Mouse (Mus musculus): ENCODE data around the gene Frmd4a. TPM values are rescaled to one million over a fixed set of nuclear protein-coding genes. Genes with fewer than 3 reads are reported as not detected.
"Not testable (repeated sequence)": the region's sequence is repeated elsewhere in the genome, so short reads cannot be mapped to it uniquely, and the experiment has no call there.

Frmd4a gene
- total RNA-seq, 2 experiments from 2014 or later = 79.2 to 169 TPM

DNA sequence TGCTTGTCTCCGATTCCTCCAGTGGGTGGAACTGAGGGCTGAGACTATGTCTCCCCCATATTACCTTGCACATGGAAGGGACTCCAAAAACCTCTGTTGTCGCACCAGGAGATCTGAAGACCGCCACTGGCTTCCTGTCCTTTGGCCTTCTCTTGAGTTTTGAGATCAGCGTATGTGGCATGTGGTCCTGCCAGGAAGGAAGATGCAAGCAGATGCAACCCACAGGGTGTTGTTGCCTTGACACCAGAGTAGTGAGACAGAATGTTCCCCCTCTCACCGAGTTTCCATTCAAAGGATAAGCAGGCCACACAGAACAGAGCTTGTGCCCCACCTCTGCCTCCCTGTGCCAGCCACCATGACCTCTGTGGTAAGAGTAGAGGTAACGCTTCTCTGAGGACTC lies 563.1 kb downstream of the Frmd4a start:
- ATAC-seq (replicated peaks; ENCODE audit: low FRiP score, poor library complexity, severe bottlenecking) = no peak

- ATAC-seq (replicated peaks; ENCODE audit: low FRiP score, poor library complexity, severe bottlenecking) = no peak
These were observed 565.4 kb downstream of the Frmd4a start for GRCm38 (mm10) chr2:4582930-4583329.

DNA sequence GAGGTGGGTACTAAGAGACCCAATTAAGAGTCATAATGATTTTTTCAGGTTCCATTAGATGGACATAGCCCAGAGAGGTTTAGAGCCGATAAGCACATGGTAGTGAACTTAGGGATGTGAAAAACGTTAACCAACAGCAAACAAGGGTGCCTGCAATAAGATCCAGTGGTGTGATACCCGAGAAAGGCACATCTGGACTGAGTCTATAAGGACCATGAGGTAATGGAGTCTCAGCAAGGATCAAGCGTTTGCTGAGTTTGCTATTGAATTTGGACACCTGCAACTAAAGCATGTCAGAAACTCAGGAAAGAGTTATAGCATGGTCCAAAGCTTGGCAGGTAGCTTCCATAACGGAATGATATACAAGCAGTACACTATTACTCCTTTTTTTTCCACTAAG lies 566.7 kb downstream of the Frmd4a start:
- ATAC-seq (replicated peaks; ENCODE audit: low FRiP score, poor library complexity, severe bottlenecking) = no peak

- ATAC-seq (replicated peaks; ENCODE audit: low FRiP score, poor library complexity, severe bottlenecking) = no peak
These were observed 568.7 kb downstream of the Frmd4a start for GRCm38 (mm10) chr2:4586245-4586644.

- ATAC-seq (replicated peaks; ENCODE audit: low FRiP score, poor library complexity, severe bottlenecking) = no peak
These were observed 570.3 kb downstream of the Frmd4a start for GRCm38 (mm10) chr2:4587685-4588409.

GRCm38 (mm10) chr2:4591647-4592046 lies 574.1 kb downstream of the Frmd4a start:
- no peak for ATAC-seq (replicated peaks; ENCODE audit: low FRiP score, poor library complexity, severe bottlenecking)

- ATAC-seq (replicated peaks; ENCODE audit: low FRiP score, poor library complexity, severe bottlenecking) = no peak
These were observed 575.1 kb downstream of the Frmd4a start for GRCm38 (mm10) chr2:4592666-4593065.

- ATAC-seq (replicated peaks; ENCODE audit: low FRiP score, poor library complexity, severe bottlenecking) = peak; percentile 81
These were observed 575.9 kb downstream of the Frmd4a start for GRCm38 (mm10) chr2:4593433-4593832.

GRCm38 (mm10) chr2:4593878-4594387 lies 576.4 kb downstream of the Frmd4a start:
- ATAC-seq (replicated peaks; ENCODE audit: low FRiP score, poor library complexity, severe bottlenecking) = no peak

GRCm38 (mm10) chr2:4596992-4597391 lies 579.5 kb downstream of the Frmd4a start:
- ATAC-seq (replicated peaks; ENCODE audit: low FRiP score, poor library complexity, severe bottlenecking) = no peak

DNA sequence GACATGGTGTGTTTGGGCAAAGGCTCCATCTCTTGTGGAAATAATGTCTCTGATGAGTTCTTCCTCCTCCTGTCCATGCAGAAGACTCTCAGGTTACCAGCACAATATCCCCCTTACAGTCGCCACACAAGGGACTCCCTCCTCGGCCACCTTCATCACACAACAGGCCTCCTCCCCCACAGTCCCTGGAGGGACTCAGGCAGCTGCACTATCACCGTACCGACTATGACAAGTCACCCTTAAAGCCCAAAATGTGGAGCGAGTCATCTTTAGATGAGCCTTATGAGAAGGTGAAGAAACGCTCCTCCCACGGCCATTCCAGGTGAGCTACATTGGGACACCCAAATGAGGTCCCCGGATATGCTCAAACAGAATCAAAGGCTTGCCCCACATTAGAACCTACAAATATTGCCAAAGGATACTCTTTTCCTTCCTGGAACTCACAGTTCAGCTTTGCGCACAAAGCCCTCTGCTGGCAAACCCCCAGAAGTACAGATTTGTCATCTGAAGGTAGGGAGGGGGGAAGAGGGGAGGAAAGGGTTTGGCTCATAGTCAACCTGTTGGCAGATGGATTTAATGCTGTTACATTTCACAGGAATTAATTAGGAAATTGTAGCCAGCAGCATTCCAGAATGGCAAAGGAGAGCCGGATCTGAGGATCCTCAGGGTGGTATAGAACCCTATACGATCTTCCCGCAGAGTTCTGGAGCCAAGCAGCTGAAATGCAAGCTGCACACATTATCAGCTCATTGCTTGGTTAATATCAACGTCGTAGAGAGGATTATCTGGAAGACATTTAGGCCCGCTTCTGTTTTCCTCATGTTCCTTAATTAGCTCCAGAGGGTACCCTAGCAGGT lies 583.7 kb downstream of the Frmd4a start:
- peak; percentile 44 for ATAC-seq (replicated peaks; ENCODE audit: low FRiP score, poor library complexity, severe bottlenecking)

- ATAC-seq (replicated peaks; ENCODE audit: low FRiP score, poor library complexity, severe bottlenecking) = no peak
These were observed 585.9 kb downstream of the Frmd4a start for GRCm38 (mm10) chr2:4603361-4603945.

DNA sequence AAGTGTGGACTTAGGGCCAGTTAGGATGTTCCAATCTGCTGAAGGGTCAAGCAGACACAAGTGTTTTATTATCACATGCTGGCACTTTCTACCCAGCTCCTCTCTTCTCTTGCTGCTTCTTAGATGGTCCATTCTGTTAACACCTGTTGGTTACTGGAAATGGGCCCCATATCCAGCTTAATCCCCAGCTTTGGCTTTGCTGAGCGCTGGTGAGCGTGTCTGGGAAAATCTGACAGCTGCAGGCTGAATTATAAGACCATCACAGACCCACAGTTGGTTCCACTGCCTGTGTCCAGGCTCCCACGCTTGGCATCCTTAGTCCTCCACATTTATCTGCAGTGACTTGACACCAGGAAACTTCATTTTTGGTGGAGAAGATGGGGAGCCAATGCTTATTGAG lies 589.0 kb downstream of the Frmd4a start:
- ATAC-seq (replicated peaks; ENCODE audit: low FRiP score, poor library complexity, severe bottlenecking) = no peak

GRCm38 (mm10) chr2:4608253-4608652 lies 590.7 kb downstream of the Frmd4a start:
- no peak for ATAC-seq (replicated peaks; ENCODE audit: low FRiP score, poor library complexity, severe bottlenecking)

DNA sequence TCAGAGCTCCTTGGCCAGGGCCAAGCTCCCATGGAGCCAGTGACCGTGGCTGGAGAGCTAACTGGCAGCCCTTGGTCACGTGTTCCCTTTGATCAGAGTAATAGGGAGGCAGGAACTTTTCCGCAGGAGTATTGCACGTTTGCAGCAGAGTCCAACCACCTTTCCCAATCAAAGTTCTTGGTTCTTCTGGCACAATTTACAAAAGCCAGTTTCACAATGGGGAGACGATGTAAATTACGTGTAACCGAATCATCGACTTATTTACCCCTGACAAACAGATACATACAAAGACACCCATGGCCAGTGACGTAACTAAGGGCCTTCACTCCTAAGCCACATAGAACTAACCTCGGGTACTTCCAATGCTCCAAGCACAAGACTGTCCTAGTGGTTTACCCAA lies 591.9 kb downstream of the Frmd4a start:
- ATAC-seq (replicated peaks; ENCODE audit: low FRiP score, poor library complexity, severe bottlenecking) = no peak

- ATAC-seq (replicated peaks; ENCODE audit: low FRiP score, poor library complexity, severe bottlenecking) = no peak
These were observed 593.8 kb downstream of the Frmd4a start for GRCm38 (mm10) chr2:4611295-4611694.

GRCm38 (mm10) chr2:4611704-4612103 lies 594.2 kb downstream of the Frmd4a start:
- ATAC-seq (replicated peaks; ENCODE audit: low FRiP score, poor library complexity, severe bottlenecking) = no peak

DNA sequence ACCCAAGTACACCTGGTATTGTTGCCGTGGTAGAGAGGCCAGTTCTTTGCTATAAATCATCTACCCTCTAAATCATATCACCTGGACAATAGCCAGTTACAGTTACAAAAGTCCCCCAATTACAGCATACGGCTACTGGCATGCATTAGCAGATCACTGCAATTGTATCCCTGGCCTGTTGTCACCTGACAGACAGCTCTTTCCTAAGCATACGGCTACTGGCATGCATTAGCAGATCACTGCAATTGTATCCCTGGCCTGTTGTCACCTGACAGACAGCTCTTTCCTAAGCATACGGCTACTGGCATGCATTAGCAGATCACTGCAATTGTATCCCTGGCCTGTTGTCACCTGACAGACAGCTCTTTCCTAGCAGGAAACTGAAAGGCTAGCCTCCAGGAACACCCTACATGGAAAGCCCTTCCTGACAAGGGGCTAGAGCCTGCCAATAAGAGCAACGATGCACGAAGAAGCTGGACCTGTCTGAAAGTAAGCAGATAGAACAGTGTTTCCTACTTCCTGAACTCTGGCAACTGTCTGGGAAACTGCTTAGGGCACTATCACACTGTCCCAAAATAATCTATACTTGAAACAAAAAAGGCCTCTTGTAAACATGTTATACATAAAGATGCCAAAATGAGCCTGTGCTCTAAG lies 596.9 kb downstream of the Frmd4a start:
- not testable (repeated sequence) for ATAC-seq (replicated peaks; ENCODE audit: low FRiP score, poor library complexity, severe bottlenecking)

DNA sequence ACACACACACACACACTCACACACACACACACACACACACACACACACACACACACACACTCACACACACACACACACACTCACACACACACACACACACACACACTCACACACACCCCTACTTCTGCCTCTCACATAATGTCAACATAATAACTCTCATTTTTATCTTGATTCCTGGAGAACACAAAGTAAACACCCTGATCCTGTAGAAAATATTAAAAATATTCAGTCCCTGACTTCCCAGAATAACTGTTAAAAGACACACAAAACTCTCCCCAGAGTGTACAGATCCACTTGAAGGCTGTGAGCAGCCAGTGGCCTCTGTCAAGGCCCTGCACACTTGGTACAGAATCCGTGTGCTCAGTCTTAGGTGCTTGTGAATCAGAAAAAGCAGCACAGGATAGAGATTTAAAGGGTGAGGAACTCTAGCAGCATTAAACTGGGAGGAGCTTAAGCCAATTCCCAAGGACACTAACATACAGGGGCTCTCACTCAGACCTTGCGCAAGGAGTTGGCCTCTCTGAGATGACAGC lies 597.6 kb downstream of the Frmd4a start:
- ATAC-seq (replicated peaks; ENCODE audit: low FRiP score, poor library complexity, severe bottlenecking) = no peak

GRCm38 (mm10) chr2:4616995-4617394 lies 599.5 kb downstream of the Frmd4a start:
- ATAC-seq (replicated peaks; ENCODE audit: low FRiP score, poor library complexity, severe bottlenecking) = no peak

Data from erythroid progenitor cell, adult 5-6 weeks (primary cell).